ENCODE assay signal across 21 mouse cellular contexts in the genomic region with DNA sequence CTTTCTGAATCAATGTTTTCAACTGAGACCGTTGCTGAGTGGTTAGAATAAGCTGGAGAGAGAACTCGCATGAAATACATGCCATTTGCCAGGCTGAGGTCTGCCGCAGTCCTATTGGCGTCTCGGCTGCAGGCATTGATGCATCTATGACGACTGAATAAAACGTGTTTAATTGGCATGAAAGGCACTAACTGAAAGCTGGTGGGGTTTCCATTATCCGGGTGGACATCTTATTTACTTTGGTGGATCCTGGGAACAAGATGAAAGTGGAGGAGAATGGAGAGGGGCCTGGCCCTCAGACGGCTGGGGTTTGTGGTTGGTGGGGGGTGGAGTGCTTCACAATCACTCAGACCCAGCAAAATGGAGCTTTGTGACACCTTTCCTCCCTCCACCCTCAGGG.
DNase-seq lines count a peak whose midpoint lies in the region; ATAC-seq and TF ChIP-seq lines count a peak whose summit lies in the region.
"Had no signal": no experiment of that assay in that cellular context is flagged by ENCODE, and none has a peak within 500 bp of the region (broad histone marks: within the 10 kb centered on the region; RNA-seq: fewer than 3 reads in every experiment).

No protein-coding gene starts in this region.

- DNase-seq in heart, embryonic 10.5 days (ENCODE audit: low spot score) = peak; percentile 52
- DNase-seq in heart, adult 18-20 months = no peak
- no peak for DNase-seq in neural tube, embryonic 10.5 days (ENCODE audit: extremely low spot score, low spot score)
- no peak for DNase-seq in forebrain, postnatal 0 days
- peak; percentile 66 for DNase-seq in retina, postnatal 1 day
- no peak for DNase-seq in spleen, postnatal 14 days (ENCODE audit: low spot score in 2 of 2)
- DNase-seq: adrenal gland, postnatal 25 days; cerebellum, adult 11-12 months; cerebellum, postnatal 14 days; gastrocnemius, postnatal 25 days; heart, postnatal 10 days; layer of hippocampus, postnatal 36 days; right cerebral cortex, postnatal 4 days; thymus, postnatal 14 days had no signal

- WGBS in heart, embryonic 10.5 days = 31% methylated on average over 9 of the region's 9 CpGs
- 9% methylated on average over 9 of the region's 9 CpGs for WGBS in neural tube, embryonic 12.5 days
- 9% methylated on average over 9 of the region's 9 CpGs for WGBS in forebrain, postnatal 0 days

- H3K4me2 ChIP-seq in neural tube, embryonic 12.5 days (replicated peaks) = 0 out of 2 replicates have a peak overlapping the region, but pooled peaks have one; percentile 3
- H3K4me2 ChIP-seq in forebrain, postnatal 0 days (ENCODE audit: low read depth) = no peak overlapping the region
- H3K4me2 ChIP-seq: embryonic facial prominence, embryonic 13.5 days had no signal

- H3K27ac ChIP-seq in heart, embryonic 10.5 days = no peak overlapping the region
- H3K27ac ChIP-seq in neural tube, embryonic 12.5 days = no peak overlapping the region
- no peak overlapping the region for H3K27ac ChIP-seq in forebrain, postnatal 0 days (ENCODE audit: low read depth, low read length)
- H3K27ac ChIP-seq: embryonic facial prominence, embryonic 13.5 days; liver, embryonic 14.5 days; macrophage; stomach, postnatal 0 days had no signal

- H3K36me3 ChIP-seq in heart, embryonic 10.5 days = no peaks in the 10 kb centered on the region
- no peaks in the 10 kb centered on the region for H3K36me3 ChIP-seq in neural tube, embryonic 12.5 days
- H3K36me3 ChIP-seq in forebrain, postnatal 0 days (ENCODE audit: insufficient read depth) = no peaks in the 10 kb centered on the region
- H3K36me3 ChIP-seq: embryonic facial prominence, embryonic 13.5 days; G1E had no signal

- H3K4me1 ChIP-seq in heart, embryonic 10.5 days = no peaks in the 10 kb centered on the region
- H3K4me1 ChIP-seq in neural tube, embryonic 12.5 days = peaks cover 33% of the 10 kb centered on the region
- no peaks in the 10 kb centered on the region for H3K4me1 ChIP-seq in forebrain, postnatal 0 days (ENCODE audit: insufficient read depth)

- TF ChIP-seq CTCF in forebrain, postnatal 0 days (IDR thresholded peaks at IDR 0.05; ENCODE audit: low read depth) = no peak

- peaks cover 19% of the 10 kb centered on the region for H3K27me3 ChIP-seq in heart, embryonic 10.5 days (ENCODE audit: insufficient read depth, poor library complexity, severe bottlenecking)
- peaks cover 28% of the 10 kb centered on the region for H3K27me3 ChIP-seq in neural tube, embryonic 12.5 days (replicated peaks)
- peaks cover 4% of the 10 kb centered on the region; the same call in 1 of the 2 replicates for H3K27me3 ChIP-seq in forebrain, postnatal 0 days (ENCODE audit: insufficient read depth, low read length)

- ATAC-seq in neural tube, embryonic 12.5 days (ENCODE audit: low FRiP score, low read depth) = no peak
- peak; percentile 36; the same call in 1 of the 2 replicates for ATAC-seq in forebrain, postnatal 0 days
- no peak for ATAC-seq in megakaryocyte-erythroid progenitor cell, adult 5-6 weeks (replicated peaks; ENCODE audit: low FRiP score, low TSS enrichment, poor library complexity, severe bottlenecking)

- H3K9ac ChIP-seq in neural tube, embryonic 12.5 days = no peak overlapping the region
- no peak overlapping the region for H3K9ac ChIP-seq in forebrain, postnatal 0 days
- H3K9ac ChIP-seq: embryonic facial prominence, embryonic 13.5 days; liver, embryonic 14.5 days had no signal

- no peaks in the 10 kb centered on the region for H3K9me3 ChIP-seq in heart, embryonic 10.5 days
- no peaks in the 10 kb centered on the region for H3K9me3 ChIP-seq in neural tube, embryonic 12.5 days
- no peaks in the 10 kb centered on the region for H3K9me3 ChIP-seq in forebrain, postnatal 0 days (ENCODE audit: low read length)
- H3K9me3 ChIP-seq: embryonic facial prominence, embryonic 13.5 days had no signal

- H3K4me3 ChIP-seq in heart, embryonic 10.5 days = no peak overlapping the region
- no peak overlapping the region for H3K4me3 ChIP-seq in neural tube, embryonic 12.5 days
- no peak overlapping the region for H3K4me3 ChIP-seq in forebrain, postnatal 0 days (ENCODE audit: low read depth, low read length)
- H3K4me3 ChIP-seq: embryonic facial prominence, embryonic 13.5 days had no signal

Comparison
In these comparisons a context has a peak if more than half of its experiments do, and no peak if none do; other contexts are left out.
1. DNase-seq: peak in heart, embryonic 10.5 days (single experiment) and retina, postnatal 1 day (single experiment); none in heart, adult 18-20 months (0 of 2), neural tube, embryonic 10.5 days (single experiment), forebrain, postnatal 0 days (single experiment) and spleen, postnatal 14 days (0 of 2).